Mouse (Mus musculus): Measurements from ENCODE around the gene Dzip3.

- TF ChIP-seq CTCF (IDR thresholded peaks at IDR 0.05; ENCODE audit: low read depth, low read length) = no peak
- no peak for TF ChIP-seq POLR2A (IDR thresholded peaks at IDR 0.05; ENCODE audit: borderline replicate concordance, low read depth, low read length)
Measured at GRCm38 (mm10) chr16:49016620-49017332, 22.8 kb upstream of the Dzip3 start.

Measured in bone marrow macrophage, adult 2 months (primary cell).